Mouse (Mus musculus) ES-E14 (cell line): ENCODE results near the gene Rhbdf1.

Experiments used
- MAFK ChIP-seq: IDR thresholded peaks from 2 replicates; pipeline ENCODE4 v1.6.1; 2014; ENCODE audit warnings: mild to moderate bottlenecking, low read depth, low read length, inconsistent platforms; ENCODE audit not compliant: insufficient read depth
- ZC3H11A ChIP-seq: IDR thresholded peaks from 2 replicates; pipeline ENCODE4 v1.6.1; 2012; ENCODE audit warnings: low read depth, mild to moderate bottlenecking, inconsistent platforms, low read length, borderline replicate concordance
- ZNF384 ChIP-seq: IDR thresholded peaks from 2 replicates; pipeline ENCODE4 v1.6.1; 2012; ENCODE audit warnings: low read depth, low read length, inconsistent platforms

DNA sequence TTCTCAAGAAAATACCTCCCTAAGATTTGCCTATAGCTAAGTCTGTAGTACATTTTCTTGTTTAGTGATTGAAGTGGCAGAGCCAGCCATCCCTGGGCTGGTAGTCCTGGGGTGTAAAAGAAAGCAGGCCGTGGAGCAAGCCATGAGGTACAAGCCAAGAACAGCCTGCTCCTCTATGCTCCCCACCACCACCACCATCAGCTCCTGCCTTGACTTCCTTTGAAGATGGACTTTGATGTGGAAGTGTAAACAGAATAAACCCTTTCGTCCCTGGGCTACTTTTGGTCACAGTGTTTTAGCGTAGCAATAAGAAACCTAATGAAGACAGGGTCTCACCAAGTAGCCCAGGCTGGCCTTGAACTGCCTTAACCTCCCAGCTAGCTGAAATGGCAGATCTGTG, 24.3 kb downstream of the Rhbdf1 start:
- TF ChIP-seq ZC3H11A (no peak), ZNF384 (no peak), MAFK (no peak)
